20 mouse cellular contexts compared by ENCODE assay signal in the genomic region with DNA sequence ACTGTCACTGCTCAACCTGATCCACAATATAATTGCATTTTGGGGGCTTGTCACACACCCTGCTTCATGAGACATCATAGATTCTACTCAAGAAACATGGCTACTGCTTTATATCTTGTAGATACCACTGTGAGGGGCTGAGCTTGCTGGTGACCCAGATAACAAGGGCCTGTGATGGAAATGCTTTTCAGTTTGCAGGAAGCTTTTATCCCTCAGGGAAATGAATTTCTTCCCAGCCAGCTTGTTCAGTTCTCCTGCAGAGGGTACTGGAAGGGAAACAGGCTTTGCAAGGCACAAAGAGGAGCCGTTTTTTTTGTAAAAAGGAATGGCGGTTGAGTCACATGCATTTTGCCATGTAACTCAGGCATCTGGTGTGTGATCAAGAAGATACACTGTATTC.
"Had no signal": no experiment of that assay in that cellular context is flagged by ENCODE, and none has a peak within 500 bp of the region (broad histone marks: within the 10 kb centered on the region; RNA-seq: fewer than 3 reads in every experiment).

No protein-coding gene starts in this region.

- H3K27me3 ChIP-seq: liver, embryonic 13.5 days; liver, embryonic 15.5 days; lung, embryonic 15.5 days; midbrain, embryonic 12.5 days had no signal

- H3K9ac ChIP-seq: liver, embryonic 13.5 days; liver, embryonic 15.5 days; liver, postnatal 0 days; lung, embryonic 15.5 days; midbrain, embryonic 12.5 days had no signal

- H3K9me3 ChIP-seq: liver, embryonic 13.5 days; liver, embryonic 15.5 days; lung, embryonic 15.5 days; megakaryocyte, embryonic 14.5 days; midbrain, embryonic 12.5 days had no signal

- H3K4me2 ChIP-seq: liver, embryonic 11.5 days; liver, embryonic 13.5 days; liver, embryonic 15.5 days; lung, embryonic 15.5 days; midbrain, embryonic 12.5 days had no signal

- DNase-seq: liver, embryonic 13.5 days; liver, postnatal 0 days; lung, adult 2 months; lung, postnatal 14 days; lung, postnatal 36 days; midbrain, embryonic 14.5 days; right cerebral cortex, adult 18-20 months; right cerebral cortex, postnatal 25 days; right cerebral cortex, postnatal 4 days; spleen, adult 18-20 months; thymus, adult 2 months; thymus, postnatal 25 days; thymus, postnatal 4 days had no signal

- H3K4me3 ChIP-seq: liver, embryonic 13.5 days; liver, embryonic 15.5 days; lung, embryonic 15.5 days; megakaryocyte, embryonic 14.5 days; midbrain, embryonic 12.5 days had no signal

- ATAC-seq: liver, postnatal 0 days; lung, postnatal 0 days had no signal

- H3K27ac ChIP-seq: liver, embryonic 13.5 days; liver, embryonic 15.5 days; lung, embryonic 15.5 days; macrophage; midbrain, embryonic 12.5 days had no signal

- H3K36me3 ChIP-seq: liver, embryonic 13.5 days; liver, embryonic 15.5 days; lung, embryonic 15.5 days; midbrain, embryonic 12.5 days had no signal

- H3K4me1 ChIP-seq: liver, embryonic 13.5 days; liver, embryonic 15.5 days; megakaryocyte, embryonic 14.5 days; midbrain, embryonic 12.5 days had no signal
